ENCODE assay signal across 8 mouse cellular contexts in genomic region chr13:101692239-101692784, GRCm38 (mm10).
DNase-seq lines count a peak whose midpoint lies in the region; ATAC-seq and TF ChIP-seq lines count a peak whose summit lies in the region.

No protein-coding gene starts in this region.

- TF ChIP-seq CTCF in heart, postnatal 0 days (IDR thresholded peaks at IDR 0.05; ENCODE audit: low read depth), result no peak

- H3K9me3 ChIP-seq in embryonic facial prominence, embryonic 11.5 days (replicated peaks; ENCODE audit: control insufficient read depth, low read length), result no peaks in the 10 kb centered on the region
- H3K9me3 ChIP-seq in heart, postnatal 0 days (replicated peaks; ENCODE audit: control insufficient read depth, low read length), result no peaks in the 10 kb centered on the region
- no peaks in the 10 kb centered on the region for H3K9me3 ChIP-seq in liver, embryonic 13.5 days (replicated peaks)

- peaks cover 6% of the 10 kb centered on the region; the same call in 1 of the 2 replicates for H3K4me1 ChIP-seq in embryonic facial prominence, embryonic 11.5 days (ENCODE audit: control insufficient read depth, insufficient read depth, low read length)
- peaks cover 37% of the 10 kb centered on the region for H3K4me1 ChIP-seq in heart, postnatal 0 days (ENCODE audit: control insufficient read depth, insufficient read depth)
- peaks cover 60% of the 10 kb centered on the region for H3K4me1 ChIP-seq in liver, embryonic 13.5 days (replicated peaks)

- no peak overlapping the region for H3K9ac ChIP-seq in embryonic facial prominence, embryonic 11.5 days (replicated peaks; ENCODE audit: low read length)
- 0 out of 2 replicates have a peak overlapping the region, but pooled peaks have one; percentile 8 for H3K9ac ChIP-seq in heart, postnatal 0 days (replicated peaks; ENCODE audit: low read depth, low read length)
- H3K9ac ChIP-seq in liver, embryonic 13.5 days, result peak overlapping the region; percentile 89

- peak; percentile 38 for DNase-seq in thymus, postnatal 14 days
- DNase-seq in thymus, postnatal 10 days (ENCODE audit: low spot score in 2 of 2), result no peak
- no peak for DNase-seq in embryonic facial prominence, embryonic 11.5 days (ENCODE audit: low spot score)
- DNase-seq in heart, postnatal 0 days (ENCODE audit: low spot score), result peak; percentile 84
- DNase-seq in layer of hippocampus, adult 11-12 months (ENCODE audit: low spot score), result peak; percentile 72
- DNase-seq in liver, embryonic 13.5 days, result peak; percentile 70
- DNase-seq in right cerebral cortex, adult 2 months (ENCODE audit: low spot score in 2 of 2), result peak; percentile 76 to 77
- no peak for DNase-seq in T-cell, adult 2 months (ENCODE audit: low spot score)

- H3K4me3 ChIP-seq in embryonic facial prominence, embryonic 11.5 days (ENCODE audit: low read depth, low read length), result peak overlapping the region; percentile 5; the same call in 1 of the 2 replicates
- H3K4me3 ChIP-seq in heart, postnatal 0 days (ENCODE audit: low read depth, low read length), result peak overlapping the region; percentile 76
- H3K4me3 ChIP-seq in liver, embryonic 13.5 days (replicated peaks), result peak overlapping the region; percentile 79

- peak overlapping the region; percentile 24 for H3K4me2 ChIP-seq in embryonic facial prominence, embryonic 11.5 days (ENCODE audit: low read depth, low read length)
- peak overlapping the region; percentile 92 for H3K4me2 ChIP-seq in heart, postnatal 0 days (ENCODE audit: low read depth, low read length)
- peak overlapping the region; percentile 95 for H3K4me2 ChIP-seq in liver, embryonic 13.5 days

- H3K36me3 ChIP-seq in embryonic facial prominence, embryonic 11.5 days (replicated peaks; ENCODE audit: control insufficient read depth, insufficient read depth, low read depth, low read length), result no peaks in the 10 kb centered on the region; the same call in 1 of the 2 replicates
- H3K36me3 ChIP-seq in heart, postnatal 0 days (replicated peaks; ENCODE audit: control insufficient read depth, insufficient read depth, low read length), result peaks cover 19% of the 10 kb centered on the region
- H3K36me3 ChIP-seq in liver, embryonic 13.5 days, result peaks cover 26% of the 10 kb centered on the region

- H3K27me3 ChIP-seq in embryonic facial prominence, embryonic 11.5 days (ENCODE audit: control insufficient read depth, insufficient read depth, low read length), result no peaks in the 10 kb centered on the region
- no peaks in the 10 kb centered on the region for H3K27me3 ChIP-seq in heart, postnatal 0 days (ENCODE audit: control insufficient read depth, insufficient read depth, low read length)
- no peaks in the 10 kb centered on the region for H3K27me3 ChIP-seq in liver, embryonic 13.5 days

- no peak for TF ChIP-seq EP300 in heart, postnatal 0 days (IDR thresholded peaks at IDR 0.05; ENCODE audit: low read depth)

- WGBS in embryonic facial prominence, embryonic 11.5 days, result 38% methylated on average over 17 of the region's 17 CpGs
- 26% methylated on average over 17 of the region's 17 CpGs for WGBS in heart, postnatal 0 days
- WGBS in liver, embryonic 13.5 days (ENCODE audit: insufficient replicate concordance), result 35% methylated on average over 17 of the region's 17 CpGs

- ATAC-seq in embryonic facial prominence, embryonic 11.5 days (replicated peaks; ENCODE audit: insufficient number of reproducible peaks, low FRiP score, low TSS enrichment, low read depth), result no peak; the same call in 1 of the 2 replicates
- ATAC-seq in heart, postnatal 0 days (ENCODE audit: insufficient read depth, low read depth), result peak; percentile 76
- peak; percentile 75 for ATAC-seq in liver, embryonic 13.5 days (ENCODE audit: low read depth)

- H3K27ac ChIP-seq in embryonic facial prominence, embryonic 11.5 days (replicated peaks; ENCODE audit: low read depth, low read length), result no peak overlapping the region
- H3K27ac ChIP-seq in heart, postnatal 0 days (ENCODE audit: low read depth), result peak overlapping the region; percentile 74
- peak overlapping the region; percentile 92 for H3K27ac ChIP-seq in liver, embryonic 13.5 days

Comparison
In these comparisons a context has a peak if more than half of its experiments do, and no peak if none do; other contexts are left out.
1. DNase-seq: peak in thymus, postnatal 14 days (single experiment), heart, postnatal 0 days (single experiment), layer of hippocampus, adult 11-12 months (single experiment), liver, embryonic 13.5 days (single experiment) and right cerebral cortex, adult 2 months (2 of 2); none in thymus, postnatal 10 days (0 of 2), embryonic facial prominence, embryonic 11.5 days (single experiment) and T-cell, adult 2 months (single experiment).
2. H3K4me2 ChIP-seq: peak in every context shown above with its lines; median percentile 95 in liver, embryonic 13.5 days; 92 in heart, postnatal 0 days; 24 in embryonic facial prominence, embryonic 11.5 days.
3. H3K4me3 ChIP-seq: peak in every context shown above with its lines; median percentile 79 in liver, embryonic 13.5 days; 76 in heart, postnatal 0 days; 5 in embryonic facial prominence, embryonic 11.5 days.